Mouse (Mus musculus) embryonic facial prominence, embryonic 13.5 days (tissue): ENCODE measurements at regions not wholly inside any gene's neighbourhood (a gene's known extent, or its start where the extent isn't known, plus 50 kb on each side); places are given as distances from the start of the nearest gene placed in this dataset.

ENCODE experiments used
- ATAC-seq: fragments of 200-750 bp; cut with Nextera tagmentation; 2 replicates; pipeline ENCODE4 v1.8.0; 2017; ENCODE audit warnings: low read depth; ENCODE audit not compliant: insufficient number of reproducible peaks, insufficient read depth, low FRiP score, low TSS enrichment
- H3K27ac ChIP-seq: fragments of 300-500 bp; sonication (generic); 2 replicates; pipeline ENCODE4 v1.5.1; 2015; ENCODE audit warnings: moderate library complexity, mild to moderate bottlenecking, inconsistent platforms
- H3K27me3 ChIP-seq: fragments of 300-500 bp; sonication (generic); 2 replicates; pipeline ENCODE4 v1.6.1; 2015; ENCODE audit warnings: mild to moderate bottlenecking, inconsistent platforms
- H3K36me3 ChIP-seq: fragments of 300-500 bp; sonication (generic); 2 replicates; pipeline ENCODE4 v1.6.1; 2015; ENCODE audit warnings: mild to moderate bottlenecking, inconsistent platforms
- H3K4me1 ChIP-seq: fragments of 300-500 bp; sonication (generic); 2 replicates; pipeline ENCODE4 v1.6.1; 2015; ENCODE audit warnings: inconsistent platforms
- H3K4me2 ChIP-seq: fragments of 300-500 bp; sonication (generic); 2 replicates; pipeline ENCODE4 v1.6.1; 2015; ENCODE audit warnings: moderate library complexity, mild to moderate bottlenecking, inconsistent platforms
- H3K4me3 ChIP-seq: fragments of 300-500 bp; sonication (generic); 2 replicates; pipeline ENCODE4 v1.5.1; 2015; ENCODE audit warnings: mild to moderate bottlenecking, inconsistent platforms
- H3K9ac ChIP-seq: fragments of 300-500 bp; sonication (generic); 2 replicates; pipeline ENCODE4 v1.6.1; 2015; ENCODE audit warnings: mild to moderate bottlenecking, inconsistent platforms
- H3K9me3 ChIP-seq: fragments of 300-500 bp; sonication (generic); 2 replicates; pipeline ENCODE4 v1.6.1; 2016; ENCODE audit warnings: inconsistent platforms
- WGBS: fragments of 180-500 bp; shearing (Covaris S2); methylation state at CpG from one replicate; pipeline ENCODE4 v1.1.7; 2015; ENCODE audit warnings: mixed read lengths; 5-methylcytosine and 5-hydroxymethylcytosine counted together

DNA sequence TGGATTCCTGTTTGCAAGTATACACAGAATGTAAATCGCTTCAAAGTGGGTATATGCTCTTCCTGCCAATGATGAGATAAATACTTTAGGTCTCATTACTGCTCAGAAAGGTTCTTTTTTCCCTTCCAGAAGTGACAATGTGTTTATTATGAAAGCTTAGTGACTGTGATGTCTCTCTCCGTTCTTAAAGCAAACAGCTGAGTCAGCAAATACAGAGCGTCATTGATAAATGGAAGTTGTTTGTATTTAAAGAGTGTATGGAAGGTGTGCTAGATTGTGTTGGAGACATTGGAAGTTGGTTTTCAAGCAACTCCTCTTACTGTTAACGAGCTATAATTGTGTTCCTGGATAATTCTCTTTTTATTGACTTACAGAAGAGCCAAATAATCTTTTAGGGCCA is 408.0 kb downstream of the Prr30 start:
- H3K27me3 ChIP-seq, result no peaks in the 10 kb centered on the region
- no peak overlapping the region for H3K27ac ChIP-seq
- H3K4me3 ChIP-seq, result no peak overlapping the region
- H3K4me1 ChIP-seq, result 0 out of 2 replicates have a peak, but pooled peaks cover 5% of the 10 kb centered on the region
- 83% methylated on average over 4 of the region's 4 CpGs for WGBS
- H3K9me3 ChIP-seq, result no peaks in the 10 kb centered on the region
- no peak overlapping the region for H3K9ac ChIP-seq
- no peaks in the 10 kb centered on the region for H3K36me3 ChIP-seq
- no peak for ATAC-seq
- H3K4me2 ChIP-seq, result no peak overlapping the region

DNA sequence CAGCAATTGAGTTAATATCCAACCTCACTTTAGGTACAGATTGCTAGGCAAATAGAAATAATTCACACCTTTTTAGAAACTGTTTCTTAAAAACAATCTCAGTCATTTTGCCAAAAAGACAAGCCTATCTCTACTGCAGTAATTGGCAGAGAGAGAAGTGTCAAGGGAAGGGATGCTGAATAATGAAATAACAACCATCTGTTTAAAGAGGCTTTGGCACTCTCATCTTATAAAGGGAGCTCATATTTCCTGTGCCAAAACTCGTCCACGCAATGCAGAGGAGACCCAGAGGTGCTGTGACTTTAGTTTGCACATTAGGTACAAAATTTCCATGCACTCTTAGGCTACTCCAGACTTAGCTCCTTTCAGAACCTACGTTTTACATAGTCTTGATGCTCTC is 418.2 kb downstream of the Prr30 start:
- WGBS, result 66% methylated on average over 3 of the region's 3 CpGs
- no peaks in the 10 kb centered on the region for H3K4me1 ChIP-seq
- ATAC-seq, result no peak

DNA sequence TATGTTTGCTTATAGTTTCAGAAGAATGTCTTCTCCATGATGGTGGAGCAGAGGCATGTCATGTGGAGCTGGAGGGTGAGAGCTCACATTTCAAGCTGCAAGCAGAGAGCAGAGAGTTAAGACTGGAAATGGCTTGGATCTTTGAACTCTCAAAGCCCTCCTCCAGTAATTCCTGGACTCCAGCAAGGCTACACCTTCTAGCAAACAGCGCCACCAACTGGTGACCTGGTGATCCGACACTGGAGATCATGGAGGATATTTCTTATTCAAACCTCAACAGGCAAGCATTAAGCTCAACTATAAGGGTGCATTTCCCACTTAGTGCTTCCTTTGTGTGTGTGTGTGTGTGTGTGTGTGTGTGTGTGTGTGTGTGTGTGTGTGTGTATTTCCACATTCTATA is 446.2 kb downstream of the Prr30 start:
- Histone ChIP-seq H3K4me2 (no peak overlapping the region), H3K9me3 (no peaks in the 10 kb centered on the region), H3K4me1 (peaks cover 7% of the 10 kb centered on the region), H3K27me3 (no peaks in the 10 kb centered on the region), H3K36me3 (no peaks in the 10 kb centered on the region), H3K9ac (no peak overlapping the region), H3K27ac (no peak overlapping the region), H3K4me3 (no peak overlapping the region)
- ATAC-seq, result no peak
- WGBS, result 39% methylated on average over 2 of the region's 2 CpGs

More for the DNA sequence above, 418.2 kb downstream of the Prr30 start:
- Histone ChIP-seq H3K9me3 (no peaks in the 10 kb centered on the region), H3K4me3 (no peak overlapping the region), H3K4me2 (no peak overlapping the region), H3K27ac (no peak overlapping the region), H3K27me3 (no peaks in the 10 kb centered on the region), H3K36me3 (no peaks in the 10 kb centered on the region), H3K9ac (no peak overlapping the region)

DNA sequence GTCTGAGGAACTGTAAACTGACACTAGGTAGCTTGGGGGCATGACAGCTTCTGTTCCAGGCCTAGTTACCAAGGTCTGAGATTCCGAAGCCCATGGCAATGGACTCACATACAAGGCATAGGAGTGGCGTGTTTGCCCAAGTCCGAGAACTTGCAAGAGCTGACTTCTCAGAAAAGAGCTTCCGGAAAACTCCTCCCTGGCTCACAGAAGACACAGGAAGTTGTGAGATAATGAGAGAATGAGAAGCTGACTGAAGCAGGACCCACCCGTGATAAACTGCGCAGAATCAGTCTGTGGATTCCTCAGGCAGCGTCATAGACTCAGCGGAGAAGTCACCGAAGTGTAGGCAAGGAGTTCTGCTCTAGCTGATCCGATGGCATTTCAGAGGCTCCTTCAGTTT is 447.4 kb downstream of the Prr30 start:
- Histone ChIP-seq H3K9ac (no peak overlapping the region), H3K27me3 (no peaks in the 10 kb centered on the region), H3K4me2 (no peak overlapping the region), H3K36me3 (no peaks in the 10 kb centered on the region), H3K4me3 (no peak overlapping the region), H3K9me3 (no peaks in the 10 kb centered on the region), H3K27ac (no peak overlapping the region), H3K4me1 (peaks cover 7% of the 10 kb centered on the region)
- no peak for ATAC-seq
- WGBS, result 89% methylated on average over 10 of the region's 10 CpGs

DNA sequence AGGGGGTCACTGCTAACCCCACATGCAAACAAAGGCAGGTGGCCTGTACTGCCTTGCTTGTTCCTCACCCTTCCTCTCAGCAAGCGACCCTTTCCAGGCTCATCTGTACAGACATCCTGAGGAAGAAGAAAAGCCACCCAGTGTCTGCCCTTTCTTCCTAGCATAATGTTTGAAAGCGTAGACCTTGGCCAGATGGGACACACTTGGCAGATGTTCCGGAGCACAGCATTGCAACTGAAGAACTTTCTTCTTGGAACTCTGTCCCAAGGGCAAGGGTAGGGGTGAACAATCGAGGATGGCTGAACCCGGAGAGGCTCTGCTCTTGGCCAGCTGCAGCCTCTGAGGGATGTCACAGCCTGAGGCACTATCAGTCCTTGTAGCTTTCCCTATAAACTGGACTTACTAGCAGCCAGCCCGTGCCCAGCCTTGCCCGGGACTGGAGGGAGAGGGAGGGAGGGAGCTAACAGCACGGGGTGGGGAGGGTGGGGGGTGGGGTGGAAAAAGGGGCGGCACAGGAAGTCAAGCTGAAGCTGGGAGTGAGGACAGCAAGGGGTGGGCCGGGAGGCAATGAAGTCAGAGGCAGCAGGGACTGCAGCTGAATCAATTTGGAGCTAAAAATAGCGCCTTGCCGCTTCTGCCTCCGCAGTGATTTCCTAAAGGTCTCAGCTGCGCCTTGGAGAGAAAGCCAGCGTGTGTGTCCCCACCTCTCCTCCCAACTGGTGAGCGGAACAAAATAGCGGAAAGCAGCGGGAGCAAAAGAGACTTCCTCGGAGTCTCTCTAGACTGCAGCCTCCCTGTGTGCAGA is 450.2 kb downstream of the Prr30 start:
- H3K27me3 ChIP-seq, result no peaks in the 10 kb centered on the region
- 5% methylated on average over 19 of the region's 19 CpGs for WGBS
- H3K4me1 ChIP-seq, result peaks cover 7% of the 10 kb centered on the region
- H3K4me2 ChIP-seq, result peak overlapping the region; percentile 64
- H3K4me3 ChIP-seq, result peak overlapping the region; percentile 48
- H3K36me3 ChIP-seq, result no peaks in the 10 kb centered on the region
- peak overlapping the region; percentile 71 for H3K9ac ChIP-seq
- no peaks in the 10 kb centered on the region; the same call in 1 of the 2 replicates for H3K9me3 ChIP-seq
- ATAC-seq, result peak; percentile 94
- peak overlapping the region; percentile 82 for H3K27ac ChIP-seq

DNA sequence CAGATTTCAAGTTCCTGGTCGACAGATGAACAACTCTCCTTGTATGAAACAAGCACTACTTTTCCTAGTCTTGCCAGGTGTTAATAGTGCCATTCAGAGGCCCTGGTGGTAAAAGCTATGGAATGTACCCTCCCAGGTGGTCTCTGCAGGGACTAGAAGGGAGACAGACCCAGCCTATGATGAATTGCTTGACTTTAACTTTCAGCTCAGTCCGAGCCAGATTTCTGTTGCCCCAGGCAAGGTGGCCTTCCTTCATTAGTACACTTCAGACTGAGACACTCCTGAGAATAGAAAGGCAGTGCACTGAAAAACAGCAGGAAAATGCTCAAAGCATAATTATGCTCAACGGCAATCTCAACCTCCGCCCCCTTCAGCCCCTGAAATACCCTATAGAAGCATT is 450.8 kb upstream of the Klf12 start:
- Histone ChIP-seq H3K9ac (no peak overlapping the region), H3K27ac (0 out of 2 replicates have a peak overlapping the region, but pooled peaks have one; percentile 17), H3K4me2 (no peak overlapping the region), H3K36me3 (no peaks in the 10 kb centered on the region), H3K4me1 (0 out of 2 replicates have a peak, but pooled peaks cover 6% of the 10 kb centered on the region), H3K27me3 (no peaks in the 10 kb centered on the region), H3K9me3 (no peaks in the 10 kb centered on the region), H3K4me3 (no peak overlapping the region)
- no peak for ATAC-seq
- WGBS, result 22% methylated on average over 4 of the region's 4 CpGs

DNA sequence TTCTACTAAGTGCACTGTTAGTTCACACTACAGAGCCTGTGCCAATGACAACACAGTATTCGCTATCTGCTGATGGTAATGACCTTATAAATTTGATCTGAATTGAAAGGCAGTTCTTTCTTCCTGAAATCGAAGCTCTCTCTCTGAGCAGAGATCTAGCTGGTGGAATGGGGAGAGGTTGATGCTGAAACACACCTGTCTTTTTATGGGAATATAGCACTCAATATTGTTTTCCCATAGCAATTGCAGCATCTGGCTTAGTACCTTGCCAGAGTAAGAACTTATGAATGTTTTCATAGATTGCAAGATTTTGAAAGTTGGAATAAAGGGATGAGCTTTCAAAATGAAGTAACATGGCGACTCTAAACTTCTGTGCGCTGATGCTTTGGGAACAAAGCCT is 444.0 kb upstream of the Klf12 start:
- Histone ChIP-seq H3K36me3 (no peaks in the 10 kb centered on the region), H3K4me1 (peaks cover 10% of the 10 kb centered on the region; the same call in 1 of the 2 replicates), H3K4me2 (no peak overlapping the region), H3K27me3 (no peaks in the 10 kb centered on the region), H3K9ac (no peak overlapping the region), H3K27ac (no peak overlapping the region), H3K4me3 (no peak overlapping the region), H3K9me3 (no peaks in the 10 kb centered on the region)
- WGBS, result 69% methylated on average over 4 of the region's 4 CpGs
- ATAC-seq, result no peak

DNA sequence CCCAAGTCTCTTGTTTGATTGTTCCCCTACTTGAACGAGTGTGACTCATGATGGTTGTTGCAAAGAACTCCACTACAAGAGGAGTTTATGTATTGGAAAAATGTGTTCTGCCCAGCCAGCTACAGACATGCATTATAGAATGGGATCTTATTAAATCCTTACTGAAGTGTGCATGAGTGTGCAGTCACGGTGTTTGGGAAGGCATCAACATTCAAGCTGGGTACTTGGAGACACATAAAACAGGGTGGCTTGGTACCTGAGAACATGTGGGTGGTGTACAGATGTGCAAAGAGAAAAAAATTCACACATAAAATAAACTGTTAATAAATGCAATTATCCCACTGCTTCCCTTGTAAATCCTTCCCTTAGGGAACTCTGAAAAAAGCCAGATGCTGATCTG is 443.2 kb upstream of the Klf12 start:
- no peaks in the 10 kb centered on the region for H3K27me3 ChIP-seq
- no peaks in the 10 kb centered on the region for H3K9me3 ChIP-seq
- H3K4me1 ChIP-seq, result peaks cover 10% of the 10 kb centered on the region; the same call in 1 of the 2 replicates
- 27% methylated on average over 2 of the region's 2 CpGs for WGBS
- no peak for ATAC-seq
- no peak overlapping the region for H3K4me3 ChIP-seq
- H3K27ac ChIP-seq, result no peak overlapping the region
- no peak overlapping the region for H3K9ac ChIP-seq
- no peak overlapping the region for H3K4me2 ChIP-seq
- H3K36me3 ChIP-seq, result no peaks in the 10 kb centered on the region

DNA sequence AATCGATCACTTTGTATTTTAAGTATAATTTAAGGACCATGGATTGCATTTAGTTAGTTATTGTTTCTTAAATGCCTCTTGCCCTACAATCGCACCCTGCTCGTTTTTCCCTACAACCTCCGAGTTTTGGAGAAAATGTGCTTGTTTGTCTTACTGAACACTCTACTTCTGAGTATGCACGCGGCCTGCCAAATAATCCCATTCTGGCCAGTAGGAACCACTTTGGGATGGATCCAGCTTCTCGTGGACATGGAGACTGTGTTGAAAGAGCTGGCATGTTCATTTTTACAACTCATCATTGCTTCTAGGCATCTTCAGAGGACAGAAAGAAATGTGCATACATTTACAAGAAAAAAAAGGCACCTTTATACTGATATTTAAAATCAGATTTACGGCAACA is 440.5 kb upstream of the Klf12 start:
- no peaks in the 10 kb centered on the region for H3K27me3 ChIP-seq
- no peak overlapping the region for H3K9ac ChIP-seq
- no peak overlapping the region for H3K27ac ChIP-seq
- H3K4me1 ChIP-seq, result peaks cover 10% of the 10 kb centered on the region; the same call in 1 of the 2 replicates
- 73% methylated on average over 8 of the region's 8 CpGs for WGBS
- H3K4me2 ChIP-seq, result no peak overlapping the region
- H3K9me3 ChIP-seq, result no peaks in the 10 kb centered on the region
- H3K36me3 ChIP-seq, result no peaks in the 10 kb centered on the region
- H3K4me3 ChIP-seq, result no peak overlapping the region
- no peak for ATAC-seq

DNA sequence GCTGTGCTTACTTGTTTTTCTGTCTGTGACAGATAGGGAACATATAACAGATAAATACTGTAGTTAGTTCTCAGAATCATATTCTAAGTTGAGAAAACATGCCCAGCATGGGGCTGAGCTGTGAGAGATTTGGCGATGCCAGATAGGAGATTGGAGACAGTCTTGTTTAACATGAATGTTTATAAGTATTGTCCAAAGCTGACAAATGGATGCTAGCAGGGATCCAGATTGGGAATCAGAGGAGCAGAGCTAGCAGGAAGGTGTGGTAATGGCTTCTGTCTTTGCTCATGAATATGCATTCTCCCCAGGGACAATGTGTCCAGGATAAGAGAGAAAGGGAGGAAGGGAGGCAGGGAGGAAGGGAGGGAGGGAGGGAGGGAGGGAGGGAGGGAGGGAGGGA is 436.2 kb upstream of the Klf12 start:
- ATAC-seq, result no peak
- Histone ChIP-seq H3K9me3 (no peaks in the 10 kb centered on the region), H3K4me2 (no peak overlapping the region), H3K4me1 (no peaks in the 10 kb centered on the region), H3K9ac (no peak overlapping the region), H3K4me3 (no peak overlapping the region), H3K27ac (no peak overlapping the region), H3K27me3 (no peaks in the 10 kb centered on the region), H3K36me3 (no peaks in the 10 kb centered on the region)
- 79% methylated on average over 1 of the region's 1 CpGs for WGBS

DNA sequence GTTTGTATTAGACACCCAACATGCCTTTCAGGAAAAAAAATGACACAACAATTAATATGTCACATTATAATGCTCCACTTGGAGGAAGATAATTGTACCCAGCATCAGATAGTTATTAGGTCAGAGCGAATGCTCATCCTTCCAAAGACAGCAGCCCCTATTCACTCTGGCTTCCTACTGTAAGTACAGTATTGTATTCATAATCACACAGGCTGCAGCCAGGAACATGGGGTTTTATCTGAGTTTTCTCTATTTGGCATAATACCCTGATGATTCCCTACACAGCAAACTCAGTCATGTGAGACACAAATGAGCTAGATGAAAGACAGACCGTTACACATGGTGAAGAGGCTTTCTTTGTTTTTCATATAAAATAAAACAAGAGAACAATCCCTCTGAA is 430.5 kb upstream of the Klf12 start:
- H3K27me3 ChIP-seq, result no peaks in the 10 kb centered on the region
- no peak for ATAC-seq
- H3K9ac ChIP-seq, result no peak overlapping the region
- no peak overlapping the region for H3K4me2 ChIP-seq
- 70% methylated on average over 2 of the region's 2 CpGs for WGBS
- no peaks in the 10 kb centered on the region for H3K4me1 ChIP-seq
- H3K36me3 ChIP-seq, result no peaks in the 10 kb centered on the region
- H3K9me3 ChIP-seq, result no peaks in the 10 kb centered on the region
- H3K27ac ChIP-seq, result no peak overlapping the region
- H3K4me3 ChIP-seq, result no peak overlapping the region

DNA sequence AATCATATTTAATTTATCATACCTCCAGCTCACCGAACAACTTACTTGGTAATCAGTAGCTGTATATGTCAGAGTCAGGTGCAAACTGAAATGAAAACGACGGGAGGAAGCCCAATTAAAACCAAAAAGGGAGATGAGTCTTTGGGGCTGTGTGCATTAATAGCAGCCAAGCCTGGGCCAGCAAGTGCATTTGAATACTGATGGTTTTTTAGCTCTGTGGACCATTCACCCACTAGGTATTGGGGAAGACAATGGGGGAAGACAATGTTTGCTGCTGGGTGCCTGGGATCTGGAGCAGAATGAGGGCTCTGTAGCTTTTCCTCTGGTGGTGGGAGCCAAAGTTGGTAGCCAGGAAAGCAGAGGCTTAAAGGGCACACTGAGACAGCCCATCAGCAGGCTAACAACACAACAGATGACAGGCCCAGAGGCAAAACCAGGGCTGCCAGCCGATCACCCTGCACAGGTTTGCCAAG is 429.6 kb upstream of the Klf12 start:
- no peak overlapping the region for H3K4me3 ChIP-seq
- H3K27me3 ChIP-seq, result no peaks in the 10 kb centered on the region
- no peak for ATAC-seq
- H3K4me2 ChIP-seq, result no peak overlapping the region
- H3K9ac ChIP-seq, result no peak overlapping the region
- no peaks in the 10 kb centered on the region for H3K4me1 ChIP-seq
- H3K36me3 ChIP-seq, result no peaks in the 10 kb centered on the region
- H3K9me3 ChIP-seq, result no peaks in the 10 kb centered on the region
- H3K27ac ChIP-seq, result no peak overlapping the region
- WGBS, result 72% methylated on average over 4 of the region's 4 CpGs
